Mouse (Mus musculus): ENCODE measurements around the gene Sar1a.

The Sar1a gene

GRCm38 (mm10) chr10:61669896-61670295, 10.2 kb upstream of the Sar1a start:
- in situ Hi-C loops (cut with MboI; ENCODE audit: low pct_unique_long_range_greater_than_20kb in 1 of 2, low sequenced_read_pairs in 2 of 2, unreplicated experiment in 1 of 2), result no loop called here

- in situ Hi-C loops (cut with MboI; ENCODE audit: low pct_unique_long_range_greater_than_20kb in 1 of 2, low sequenced_read_pairs in 2 of 2, unreplicated experiment in 1 of 2), result no loop called here
Measured at GRCm38 (mm10) chr10:61670758-61671157, 9.3 kb upstream of the Sar1a start.

GRCm38 (mm10) chr10:61675935-61676334, 4.2 kb upstream of the Sar1a start:
- in situ Hi-C loops (cut with MboI; ENCODE audit: low pct_unique_long_range_greater_than_20kb in 1 of 2, low sequenced_read_pairs in 2 of 2, unreplicated experiment in 1 of 2), result no loop called here

- in situ Hi-C loops (cut with MboI; ENCODE audit: low pct_unique_long_range_greater_than_20kb in 1 of 2, low sequenced_read_pairs in 2 of 2, unreplicated experiment in 1 of 2), result no loop called here
Measured at GRCm38 (mm10) chr10:61679545-61679944, 554 bp upstream of the Sar1a start.

- in situ Hi-C loops (cut with MboI; ENCODE audit: low pct_unique_long_range_greater_than_20kb in 1 of 2, low sequenced_read_pairs in 2 of 2, unreplicated experiment in 1 of 2), result no loop called here
Measured at GRCm38 (mm10) chr10:61689405-61689804, 9.3 kb downstream of the Sar1a start.

GRCm38 (mm10) chr10:61693563-61693962, 13.5 kb downstream of the Sar1a start:
- in situ Hi-C loops (cut with MboI; ENCODE audit: low pct_unique_long_range_greater_than_20kb in 1 of 2, low sequenced_read_pairs in 2 of 2, unreplicated experiment in 1 of 2), result no loop called here

- in situ Hi-C loops (cut with MboI; ENCODE audit: low pct_unique_long_range_greater_than_20kb in 1 of 2, low sequenced_read_pairs in 2 of 2, unreplicated experiment in 1 of 2), result no loop called here
Measured at GRCm38 (mm10) chr10:61694870-61695670, 15.0 kb downstream of the Sar1a start, which contains the start of gene Tysnd1. Gene Tysnd1, plus strand, starts transcription at chr10:61695514.

- in situ Hi-C loops (cut with MboI; ENCODE audit: low pct_unique_long_range_greater_than_20kb in 1 of 2, low sequenced_read_pairs in 2 of 2, unreplicated experiment in 1 of 2), result no loop called here
Measured at GRCm38 (mm10) chr10:61695703-61696559, 15.8 kb downstream of the Sar1a start.

- in situ Hi-C loops (cut with MboI; ENCODE audit: low pct_unique_long_range_greater_than_20kb in 1 of 2, low sequenced_read_pairs in 2 of 2, unreplicated experiment in 1 of 2), result no loop called here
Measured at GRCm38 (mm10) chr10:61696560-61696823, 16.4 kb downstream of the Sar1a start.

- in situ Hi-C loops (cut with MboI; ENCODE audit: low pct_unique_long_range_greater_than_20kb in 1 of 2, low sequenced_read_pairs in 2 of 2, unreplicated experiment in 1 of 2), result no loop called here
Measured at GRCm38 (mm10) chr10:61697028-61697427, 16.9 kb downstream of the Sar1a start.

- in situ Hi-C loops (cut with MboI; ENCODE audit: low pct_unique_long_range_greater_than_20kb in 1 of 2, low sequenced_read_pairs in 2 of 2, unreplicated experiment in 1 of 2), result no loop called here
Measured at GRCm38 (mm10) chr10:61704663-61705062, 24.6 kb downstream of the Sar1a start.

- in situ Hi-C loops (cut with MboI; ENCODE audit: low pct_unique_long_range_greater_than_20kb in 1 of 2, low sequenced_read_pairs in 2 of 2, unreplicated experiment in 1 of 2), result no loop called here
Measured at GRCm38 (mm10) chr10:61706412-61707375, 26.6 kb downstream of the Sar1a start.

GRCm38 (mm10) chr10:61713601-61714000, 33.5 kb downstream of the Sar1a start:
- in situ Hi-C loops (cut with MboI; ENCODE audit: low pct_unique_long_range_greater_than_20kb in 1 of 2, low sequenced_read_pairs in 2 of 2, unreplicated experiment in 1 of 2), result no loop called here

GRCm38 (mm10) chr10:61714146-61714545, 34.0 kb downstream of the Sar1a start:
- in situ Hi-C loops (cut with MboI; ENCODE audit: low pct_unique_long_range_greater_than_20kb in 1 of 2, low sequenced_read_pairs in 2 of 2, unreplicated experiment in 1 of 2), result no loop called here

- in situ Hi-C loops (cut with MboI; ENCODE audit: low pct_unique_long_range_greater_than_20kb in 1 of 2, low sequenced_read_pairs in 2 of 2, unreplicated experiment in 1 of 2), result no loop called here
Measured at GRCm38 (mm10) chr10:61714771-61715461, 34.8 kb downstream of the Sar1a start, which contains the start of gene Aifm2. Gene Aifm2, plus strand, starts transcription at chr10:61715263.

- in situ Hi-C loops (cut with MboI; ENCODE audit: low pct_unique_long_range_greater_than_20kb in 1 of 2, low sequenced_read_pairs in 2 of 2, unreplicated experiment in 1 of 2), result no loop called here
Measured at GRCm38 (mm10) chr10:61715462-61715837, 35.4 kb downstream of the Sar1a start.

GRCm38 (mm10) chr10:61715996-61716864, 36.1 kb downstream of the Sar1a start:
- in situ Hi-C loops (cut with MboI; ENCODE audit: low pct_unique_long_range_greater_than_20kb in 1 of 2, low sequenced_read_pairs in 2 of 2, unreplicated experiment in 1 of 2), result no loop called here

All from mouse embryonic stem cell (cell line).